Mouse (Mus musculus): ENCODE data around the gene Bsn. TPM values are rescaled to one million over a fixed set of nuclear protein-coding genes. Genes with fewer than 3 reads are reported as not detected.

Gene Bsn
- polyA plus RNA-seq, 1 experiment from 2014 or later = 5.7 TPM

- no peaks in the 10 kb centered on the region for H3K9me3 ChIP-seq (ENCODE audit: control insufficient read depth, low read length)
- peak within 1 kb of the TSS; percentile 26 for H3K4me3 ChIP-seq (ENCODE audit: low read depth, low read length)
- DNase-seq (ENCODE audit: low spot score) (peak; percentile 86), ATAC-seq (replicated peaks; ENCODE audit: low FRiP score) (peak; percentile 53)
- H3K4me1 ChIP-seq (replicated peaks; ENCODE audit: control insufficient read depth, insufficient read depth, low read length) = peaks cover 25% of the 10 kb centered on the region
- peak within 1 kb of the TSS; percentile 45 for H3K4me2 ChIP-seq
- H3K9ac ChIP-seq (ENCODE audit: low read depth, low read length) = peak within 1 kb of the TSS; percentile 11; the same call in 1 of the 2 replicates
- peak within 1 kb of the TSS; percentile 60; the same call in 1 of the 2 replicates for H3K27ac ChIP-seq (ENCODE audit: low read depth, low read length)
- no peaks in the 10 kb centered on the region for H3K27me3 ChIP-seq (replicated peaks; ENCODE audit: control insufficient read depth, insufficient read depth, low read length)
- peaks cover 37% of the 10 kb centered on the region for H3K36me3 ChIP-seq (ENCODE audit: control insufficient read depth, insufficient read depth, low read length)
- WGBS = 58% methylated on average over 20 of the region's 20 CpGs
Measured at GRCm38 (mm10) chr9:108052885-108053664, 137.1 kb downstream of the Bsn start, which contains the start of gene Amigo3. Amigo3 (plus strand) TSS chr9:108053159.

DNA sequence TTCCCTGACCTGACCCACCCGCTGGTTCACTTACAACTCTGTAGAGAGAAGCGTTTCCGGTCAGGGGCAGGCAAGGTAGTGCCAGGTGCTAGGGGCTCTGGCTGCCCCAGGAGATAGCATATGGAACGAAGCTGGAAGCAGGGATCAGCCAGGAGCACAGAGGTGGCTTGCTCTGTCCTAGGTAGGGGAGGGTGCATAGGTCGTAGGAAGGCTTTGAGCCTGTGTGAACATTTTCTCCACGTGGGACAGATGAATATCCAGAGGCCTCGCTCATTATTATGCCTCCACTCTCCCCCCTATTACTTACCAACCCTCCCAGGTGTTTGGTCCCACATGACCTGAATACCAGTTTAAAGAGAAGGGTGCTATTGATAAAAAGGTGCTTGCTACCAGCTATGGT, 137.8 kb downstream of the Bsn start:
- ATAC-seq (replicated peaks; ENCODE audit: low FRiP score) (no peak), DNase-seq (ENCODE audit: low spot score) (no peak)
- Histone ChIP-seq H3K9ac (ENCODE audit: low read depth, low read length) (0 out of 2 replicates have a peak overlapping the region, but pooled peaks have one; percentile 11), H3K27ac (ENCODE audit: low read depth, low read length) (0 out of 2 replicates have a peak overlapping the region, but pooled peaks have one; percentile 60), H3K9me3 (ENCODE audit: control insufficient read depth, low read length) (no peaks in the 10 kb centered on the region), H3K36me3 (ENCODE audit: control insufficient read depth, insufficient read depth, low read length) (peaks cover 33% of the 10 kb centered on the region), H3K27me3 (replicated peaks; ENCODE audit: control insufficient read depth, insufficient read depth, low read length) (no peaks in the 10 kb centered on the region), H3K4me3 (ENCODE audit: low read depth, low read length) (no peak overlapping the region), H3K4me1 (replicated peaks; ENCODE audit: control insufficient read depth, insufficient read depth, low read length) (peaks cover 32% of the 10 kb centered on the region), H3K4me2 (no peak overlapping the region)
- 67% methylated on average over 7 of the region's 7 CpGs for WGBS

DNA sequence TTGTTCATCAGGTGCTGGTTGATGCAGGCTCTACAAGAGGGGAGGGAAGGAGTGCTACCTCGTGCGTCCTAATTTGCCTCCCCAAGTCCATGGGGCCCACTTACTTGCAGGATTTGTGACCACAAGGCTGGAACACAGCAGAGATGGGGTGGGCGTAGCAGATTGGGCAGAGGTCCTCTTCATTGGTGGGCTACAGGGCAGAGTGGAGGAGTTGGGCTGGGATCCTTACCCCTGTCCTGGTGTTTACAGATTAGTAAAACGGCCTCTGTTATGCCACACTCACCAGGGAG, 138.3 kb downstream of the Bsn start:
- DNase-seq (ENCODE audit: low spot score) = no peak
- 82% methylated on average over 4 of the region's 4 CpGs for WGBS
- no peak overlapping the region for H3K27ac ChIP-seq (ENCODE audit: low read depth, low read length)
- H3K4me1 ChIP-seq (replicated peaks; ENCODE audit: control insufficient read depth, insufficient read depth, low read length) = peaks cover 37% of the 10 kb centered on the region
- H3K9me3 ChIP-seq (ENCODE audit: control insufficient read depth, low read length) = no peaks in the 10 kb centered on the region
- H3K27me3 ChIP-seq (replicated peaks; ENCODE audit: control insufficient read depth, insufficient read depth, low read length) = no peaks in the 10 kb centered on the region
- no peak overlapping the region for H3K4me2 ChIP-seq
- no peak for ATAC-seq (replicated peaks; ENCODE audit: low FRiP score)
- H3K9ac ChIP-seq (ENCODE audit: low read depth, low read length) = no peak overlapping the region
- H3K36me3 ChIP-seq (ENCODE audit: control insufficient read depth, insufficient read depth, low read length) = peaks cover 33% of the 10 kb centered on the region
- no peak overlapping the region for H3K4me3 ChIP-seq (ENCODE audit: low read depth, low read length)

GRCm38 (mm10) chr9:108051184-108051930, 138.8 kb downstream of the Bsn start:
- H3K36me3 ChIP-seq (ENCODE audit: control insufficient read depth, insufficient read depth, low read length) = peaks cover 29% of the 10 kb centered on the region
- no peaks in the 10 kb centered on the region for H3K27me3 ChIP-seq (replicated peaks; ENCODE audit: control insufficient read depth, insufficient read depth, low read length)
- H3K4me3 ChIP-seq (ENCODE audit: low read depth, low read length) = no peak overlapping the region
- no peak overlapping the region for H3K4me2 ChIP-seq
- H3K27ac ChIP-seq (ENCODE audit: low read depth, low read length) = no peak overlapping the region
- no peak for DNase-seq (ENCODE audit: low spot score)
- WGBS = 90% methylated on average over 15 of the region's 15 CpGs
- peaks cover 41% of the 10 kb centered on the region for H3K4me1 ChIP-seq (replicated peaks; ENCODE audit: control insufficient read depth, insufficient read depth, low read length)
- H3K9me3 ChIP-seq (ENCODE audit: control insufficient read depth, low read length) = no peaks in the 10 kb centered on the region
- no peak for ATAC-seq (replicated peaks; ENCODE audit: low FRiP score)
- H3K9ac ChIP-seq (ENCODE audit: low read depth, low read length) = no peak overlapping the region

GRCm38 (mm10) chr9:108049561-108050251, 140.5 kb downstream of the Bsn start:
- WGBS = 41% methylated on average over 15 of the region's 15 CpGs

GRCm38 (mm10) chr9:108049016-108049455, 141.1 kb downstream of the Bsn start, which contains the start of gene Gmppb:
Gmppb (plus strand) TSS chr9:108049242.
- peak within 1 kb of the TSS; percentile 79 for H3K9ac ChIP-seq (ENCODE audit: low read depth, low read length)
- peaks cover 41% of the 10 kb centered on the region for H3K4me1 ChIP-seq (replicated peaks; ENCODE audit: control insufficient read depth, insufficient read depth, low read length)
- peaks cover 29% of the 10 kb centered on the region for H3K36me3 ChIP-seq (ENCODE audit: control insufficient read depth, insufficient read depth, low read length)
- no peaks in the 10 kb centered on the region for H3K27me3 ChIP-seq (replicated peaks; ENCODE audit: control insufficient read depth, insufficient read depth, low read length)
- ATAC-seq (replicated peaks; ENCODE audit: low FRiP score) = peak; percentile 92
- under 1% methylated on average over 37 of the region's 39 CpGs for WGBS
- H3K4me3 ChIP-seq (ENCODE audit: low read depth, low read length) = peak within 1 kb of the TSS; percentile 91
- peak within 1 kb of the TSS; percentile 52 for H3K27ac ChIP-seq (ENCODE audit: low read depth, low read length)
- peak; percentile 91 for DNase-seq (ENCODE audit: low spot score)
- peak within 1 kb of the TSS; percentile 68 for H3K4me2 ChIP-seq
- H3K9me3 ChIP-seq (ENCODE audit: control insufficient read depth, low read length) = no peaks in the 10 kb centered on the region

More at GRCm38 (mm10) chr9:108049561-108050251, 140.5 kb downstream of the Bsn start:
- Histone ChIP-seq H3K4me1 (replicated peaks; ENCODE audit: control insufficient read depth, insufficient read depth, low read length) (peaks cover 41% of the 10 kb centered on the region), H3K4me3 (ENCODE audit: low read depth, low read length) (peak overlapping the region; percentile 91), H3K27me3 (replicated peaks; ENCODE audit: control insufficient read depth, insufficient read depth, low read length) (no peaks in the 10 kb centered on the region), H3K36me3 (ENCODE audit: control insufficient read depth, insufficient read depth, low read length) (peaks cover 28% of the 10 kb centered on the region), H3K4me2 (peak overlapping the region; percentile 68), H3K9ac (ENCODE audit: low read depth, low read length) (peak overlapping the region; percentile 79), H3K27ac (ENCODE audit: low read depth, low read length) (peak overlapping the region; percentile 52), H3K9me3 (ENCODE audit: control insufficient read depth, low read length) (no peaks in the 10 kb centered on the region)
- no peak for ATAC-seq (replicated peaks; ENCODE audit: low FRiP score)
- DNase-seq (ENCODE audit: low spot score) = no peak

GRCm38 (mm10) chr9:108048566-108048955, 141.6 kb downstream of the Bsn start:
- Histone ChIP-seq H3K36me3 (ENCODE audit: control insufficient read depth, insufficient read depth, low read length) (peaks cover 28% of the 10 kb centered on the region), H3K4me2 (peak overlapping the region; percentile 68), H3K4me1 (replicated peaks; ENCODE audit: control insufficient read depth, insufficient read depth, low read length) (peaks cover 41% of the 10 kb centered on the region), H3K4me3 (ENCODE audit: low read depth, low read length) (peak overlapping the region; percentile 91), H3K27me3 (replicated peaks; ENCODE audit: control insufficient read depth, insufficient read depth, low read length) (no peaks in the 10 kb centered on the region), H3K9ac (ENCODE audit: low read depth, low read length) (peak overlapping the region; percentile 42), H3K27ac (ENCODE audit: low read depth, low read length) (peak overlapping the region; percentile 44), H3K9me3 (ENCODE audit: control insufficient read depth, low read length) (no peaks in the 10 kb centered on the region)
- ATAC-seq (replicated peaks; ENCODE audit: low FRiP score) (peak; percentile 12), DNase-seq (ENCODE audit: low spot score) (no peak)
- WGBS = 1% methylated on average over 19 of the region's 19 CpGs

All from liver, embryonic 11.5 days (tissue).